Mouse (Mus musculus): ENCODE data around the gene Tekt4. TPM values are rescaled to one million over a fixed set of nuclear protein-coding genes. Genes with fewer than 3 reads are reported as not detected.
A peak's percentile ranks its signal among the peaks of the same experiment; 100 is the strongest.

The Tekt4 gene
- 0.45 and 0.54 TPM in 2 replicates for polyA plus RNA-seq (2016; fragmentation: Nextera tagmentation; extraction: Ambion mirVana)

DNA sequence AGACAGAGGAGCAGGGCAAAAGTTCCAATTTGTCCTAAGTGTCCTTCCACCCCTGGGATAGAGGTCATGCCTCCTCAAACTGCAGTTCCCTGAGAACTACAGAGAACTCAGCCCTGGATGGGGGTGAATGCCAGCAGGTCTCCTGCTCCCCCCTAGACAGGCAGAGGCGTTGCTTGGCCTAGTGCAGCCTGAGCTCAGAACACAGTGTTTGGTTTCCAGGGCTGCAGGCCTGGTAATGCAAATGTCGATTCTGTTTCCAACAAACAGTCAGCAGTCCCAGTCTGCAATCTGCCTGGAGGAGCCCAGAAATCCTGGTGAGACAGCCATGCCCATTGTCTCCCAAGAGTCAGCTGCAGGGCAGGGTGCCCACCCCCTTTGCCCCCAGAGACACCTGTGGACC is at the start of gene Tekt4:
TSS of gene Tekt4 (plus strand) at position 344 of the 400 bp plus-strand sequence.
- H3K36me3 ChIP-seq = no peaks in the 10 kb centered on the region
- H3K27me3 ChIP-seq (replicated peaks) = no peaks in the 10 kb centered on the region
- H3K9ac ChIP-seq = peak within 1 kb of the TSS; percentile 31
- H3K9me3 ChIP-seq (replicated peaks) = no peaks in the 10 kb centered on the region
- no peak within 1 kb of the TSS for H3K4me2 ChIP-seq
- H3K4me3 ChIP-seq = no peak within 1 kb of the TSS
- ATAC-seq (ENCODE audit: insufficient number of reproducible peaks, low FRiP score) = no peak
- peaks cover 22% of the 10 kb centered on the region for H3K4me1 ChIP-seq (replicated peaks)
- H3K27ac ChIP-seq (ENCODE audit: poor library complexity, severe bottlenecking) = no peak within 1 kb of the TSS
- 39% methylated on average over 2 of the region's 2 CpGs for WGBS

DNA sequence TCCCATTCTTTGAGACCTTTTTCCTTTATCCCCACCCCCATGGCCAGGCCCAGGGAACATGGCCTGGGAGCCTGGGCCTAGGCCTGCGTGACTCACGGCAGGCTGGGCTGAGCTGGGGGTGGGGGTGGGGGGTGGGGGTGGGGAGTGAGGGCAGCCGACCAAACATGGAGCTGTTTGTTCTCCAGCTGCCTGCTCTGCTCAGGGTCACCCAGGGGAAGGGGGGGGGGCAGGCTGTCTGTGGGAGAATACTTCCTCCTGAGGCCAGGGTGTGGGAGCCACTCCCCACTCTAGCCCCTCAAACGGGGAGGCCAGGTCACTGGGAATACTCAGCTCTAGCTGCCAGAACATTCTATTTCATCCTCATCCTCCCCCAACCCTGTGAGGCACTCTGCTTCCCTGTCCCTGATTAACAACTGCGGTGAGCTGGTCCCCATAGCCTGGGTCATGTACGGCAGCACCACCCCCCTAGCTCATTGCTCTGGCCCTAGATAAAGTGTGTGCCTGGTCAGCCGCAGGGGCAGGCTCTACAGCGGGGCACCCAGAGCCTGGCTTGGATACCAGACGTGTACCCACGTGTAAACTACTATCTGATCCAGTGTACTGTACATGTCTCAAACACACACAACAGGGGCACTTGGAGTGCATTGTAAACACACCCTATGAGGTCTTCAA is 49.1 kb upstream of the Tekt4 start:
- peak overlapping the region; percentile 33 for H3K4me2 ChIP-seq
- H3K27ac ChIP-seq (ENCODE audit: poor library complexity, severe bottlenecking) = peak overlapping the region; percentile 80
- H3K9me3 ChIP-seq (replicated peaks) = no peaks in the 10 kb centered on the region
- 0 out of 2 replicates have a peak, but pooled peaks cover 3% of the 10 kb centered on the region for H3K36me3 ChIP-seq
- H3K4me1 ChIP-seq (replicated peaks) = peaks cover 66% of the 10 kb centered on the region
- peak; percentile 38; the same call in 1 of the 2 replicates for ATAC-seq (ENCODE audit: insufficient number of reproducible peaks, low FRiP score)
- no peak overlapping the region for H3K4me3 ChIP-seq
- no peaks in the 10 kb centered on the region for H3K27me3 ChIP-seq (replicated peaks)
- WGBS = 4% methylated on average over 10 of the region's 10 CpGs
- peak overlapping the region; percentile 63 for H3K9ac ChIP-seq

DNA sequence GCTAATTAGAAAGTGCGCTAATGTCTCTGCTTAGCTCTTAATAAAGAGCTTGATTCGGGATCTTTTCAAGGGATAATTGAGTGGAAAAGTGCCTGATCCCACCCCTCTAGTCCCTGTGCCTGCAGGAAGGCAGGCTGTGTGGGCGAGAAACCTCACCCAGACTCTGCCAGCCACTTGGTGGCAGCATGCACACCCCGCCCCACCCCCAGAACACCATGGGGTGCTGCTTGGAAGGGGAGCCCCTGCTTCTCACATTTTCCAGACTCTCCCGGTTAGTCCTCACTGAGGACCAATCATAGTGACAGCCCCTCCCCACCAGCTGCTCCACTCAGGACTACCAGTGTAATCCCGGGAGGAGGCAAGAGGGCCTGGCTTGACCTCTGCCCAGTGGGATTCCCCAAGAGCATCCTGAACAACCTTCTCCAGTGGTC is 48.4 kb upstream of the Tekt4 start:
- Histone ChIP-seq H3K9me3 (replicated peaks) (no peaks in the 10 kb centered on the region), H3K4me2 (peak overlapping the region; percentile 33), H3K9ac (peak overlapping the region; percentile 63; the same call in 1 of the 2 replicates), H3K27me3 (replicated peaks) (no peaks in the 10 kb centered on the region), H3K36me3 (0 out of 2 replicates have a peak, but pooled peaks cover 3% of the 10 kb centered on the region), H3K27ac (ENCODE audit: poor library complexity, severe bottlenecking) (peak overlapping the region; percentile 80), H3K4me3 (no peak overlapping the region), H3K4me1 (replicated peaks) (peaks cover 72% of the 10 kb centered on the region)
- ATAC-seq (ENCODE audit: insufficient number of reproducible peaks, low FRiP score) = no peak
- WGBS = 14% methylated on average over 6 of the region's 6 CpGs

GRCm38 (mm10) chr17:25407352-25407751 is 47.1 kb upstream of the Tekt4 start:
- H3K4me3 ChIP-seq = no peak overlapping the region
- H3K9me3 ChIP-seq (replicated peaks) = no peaks in the 10 kb centered on the region
- no peaks in the 10 kb centered on the region for H3K27me3 ChIP-seq (replicated peaks)
- H3K9ac ChIP-seq = 0 out of 2 replicates have a peak overlapping the region, but pooled peaks have one; percentile 21
- ATAC-seq (ENCODE audit: insufficient number of reproducible peaks, low FRiP score) = no peak
- H3K4me1 ChIP-seq (replicated peaks) = peaks cover 74% of the 10 kb centered on the region
- H3K27ac ChIP-seq (ENCODE audit: poor library complexity, severe bottlenecking) = peak overlapping the region; percentile 80
- WGBS = 63% methylated on average over 4 of the region's 4 CpGs
- no peak overlapping the region for H3K4me2 ChIP-seq
- no peaks in the 10 kb centered on the region for H3K36me3 ChIP-seq

DNA sequence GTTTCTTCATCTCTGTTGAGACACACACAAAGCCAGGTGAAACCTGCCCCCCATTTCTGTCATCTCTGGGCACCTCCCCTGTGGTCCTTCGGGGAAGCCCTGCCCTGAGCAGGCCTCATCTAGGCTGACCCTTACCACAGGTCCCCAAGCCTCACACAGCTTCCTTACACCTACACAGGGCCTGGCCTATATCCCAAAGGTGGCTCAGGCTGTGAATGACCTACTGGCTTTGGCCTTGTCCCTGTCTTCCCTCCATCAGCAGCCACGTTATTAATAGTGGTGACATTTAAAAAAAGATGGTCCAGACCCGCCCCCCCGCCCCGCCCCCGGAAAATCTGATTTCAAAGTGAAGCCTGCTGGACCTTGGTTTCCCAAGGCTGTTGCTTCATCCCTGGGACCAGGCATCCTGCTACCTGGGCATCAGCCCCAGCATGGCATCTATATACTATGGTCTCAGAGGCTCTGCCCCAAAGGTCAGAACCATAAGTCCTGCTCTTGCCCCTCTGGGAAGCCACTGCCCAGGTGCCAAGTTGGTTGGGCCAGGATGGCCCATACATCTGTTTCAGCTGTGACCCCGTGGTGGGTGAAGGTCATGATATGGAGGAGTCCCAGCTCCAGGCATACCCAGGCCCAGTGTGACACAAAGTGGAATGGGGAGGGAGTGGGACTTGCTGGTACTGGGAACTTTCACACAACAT is 46.0 kb upstream of the Tekt4 start:
- H3K9me3 ChIP-seq (replicated peaks) = no peaks in the 10 kb centered on the region
- no peaks in the 10 kb centered on the region for H3K27me3 ChIP-seq (replicated peaks)
- no peak overlapping the region for H3K9ac ChIP-seq
- H3K4me3 ChIP-seq = no peak overlapping the region
- ATAC-seq (ENCODE audit: insufficient number of reproducible peaks, low FRiP score) = no peak
- peak overlapping the region; percentile 84 for H3K27ac ChIP-seq (ENCODE audit: poor library complexity, severe bottlenecking)
- H3K4me2 ChIP-seq = no peak overlapping the region
- peaks cover 74% of the 10 kb centered on the region for H3K4me1 ChIP-seq (replicated peaks)
- WGBS = 67% methylated on average over 7 of the region's 7 CpGs
- H3K36me3 ChIP-seq = no peaks in the 10 kb centered on the region

DNA sequence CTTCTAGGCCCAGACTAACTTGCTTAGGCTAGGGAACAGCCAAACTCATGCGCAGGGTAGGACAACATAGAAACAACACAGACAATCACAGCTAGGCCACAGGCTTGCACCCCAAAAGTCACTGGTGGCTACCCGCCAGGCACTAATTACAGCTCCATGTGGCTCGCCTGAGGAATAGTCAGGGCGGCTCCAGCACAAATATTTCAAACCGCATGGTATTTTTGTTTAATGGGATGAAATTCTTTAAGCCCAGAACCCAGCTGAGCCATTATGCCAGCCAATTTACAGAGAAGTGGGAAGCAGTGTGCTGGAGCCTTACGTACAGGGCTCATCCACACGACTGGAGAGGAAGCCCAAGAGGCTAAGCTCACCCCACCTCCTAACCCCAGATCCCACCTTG is 44.8 kb upstream of the Tekt4 start:
- H3K27ac ChIP-seq (ENCODE audit: poor library complexity, severe bottlenecking) = peak overlapping the region; percentile 84
- WGBS = 70% methylated on average over 7 of the region's 7 CpGs
- H3K27me3 ChIP-seq (replicated peaks) = no peaks in the 10 kb centered on the region
- peaks cover 80% of the 10 kb centered on the region for H3K4me1 ChIP-seq (replicated peaks)
- H3K4me2 ChIP-seq = peak overlapping the region; percentile 19; the same call in 1 of the 2 replicates
- no peak for ATAC-seq (ENCODE audit: insufficient number of reproducible peaks, low FRiP score)
- H3K4me3 ChIP-seq = no peak overlapping the region
- no peaks in the 10 kb centered on the region for H3K36me3 ChIP-seq
- peak overlapping the region; percentile 60; the same call in 1 of the 2 replicates for H3K9ac ChIP-seq
- H3K9me3 ChIP-seq (replicated peaks) = no peaks in the 10 kb centered on the region

GRCm38 (mm10) chr17:25410180-25410579 is 44.2 kb upstream of the Tekt4 start:
- Histone ChIP-seq H3K4me2 (peak overlapping the region; percentile 19), H3K27ac (ENCODE audit: poor library complexity, severe bottlenecking) (peak overlapping the region; percentile 84), H3K27me3 (replicated peaks) (no peaks in the 10 kb centered on the region), H3K9ac (peak overlapping the region; percentile 60), H3K4me1 (replicated peaks) (peaks cover 80% of the 10 kb centered on the region), H3K36me3 (no peaks in the 10 kb centered on the region), H3K9me3 (replicated peaks) (no peaks in the 10 kb centered on the region), H3K4me3 (no peak overlapping the region)
- peak; percentile 29; the same call in 1 of the 2 replicates for ATAC-seq (ENCODE audit: insufficient number of reproducible peaks, low FRiP score)
- WGBS = 19% methylated on average over 6 of the region's 6 CpGs

DNA sequence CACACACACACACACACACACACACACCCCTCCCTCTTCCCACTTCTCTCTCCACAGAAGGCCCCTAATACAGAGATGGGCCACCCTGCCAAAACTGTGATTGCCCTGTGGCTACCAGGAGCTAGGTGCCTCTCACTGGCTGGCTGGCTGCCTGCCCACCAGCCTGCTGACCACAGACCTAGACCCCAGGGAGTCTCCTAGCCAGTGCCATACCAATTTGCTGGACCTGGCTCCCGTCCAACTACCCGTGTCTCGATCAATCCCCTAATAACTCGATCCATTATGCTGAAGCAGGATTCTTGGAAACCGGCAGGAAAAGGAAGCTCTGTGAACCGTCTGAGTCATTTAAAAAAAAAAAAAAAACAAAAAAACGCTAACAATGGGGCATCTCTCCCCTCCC is 43.6 kb upstream of the Tekt4 start:
- 27% methylated on average over 7 of the region's 7 CpGs for WGBS
- no peaks in the 10 kb centered on the region for H3K9me3 ChIP-seq (replicated peaks)
- no peak overlapping the region for H3K4me3 ChIP-seq
- H3K4me2 ChIP-seq = peak overlapping the region; percentile 19
- no peaks in the 10 kb centered on the region for H3K36me3 ChIP-seq
- H3K4me1 ChIP-seq (replicated peaks) = peaks cover 80% of the 10 kb centered on the region
- no peak for ATAC-seq (ENCODE audit: insufficient number of reproducible peaks, low FRiP score)
- peak overlapping the region; percentile 84 for H3K27ac ChIP-seq (ENCODE audit: poor library complexity, severe bottlenecking)
- no peaks in the 10 kb centered on the region for H3K27me3 ChIP-seq (replicated peaks)
- peak overlapping the region; percentile 46; the same call in 1 of the 2 replicates for H3K9ac ChIP-seq

DNA sequence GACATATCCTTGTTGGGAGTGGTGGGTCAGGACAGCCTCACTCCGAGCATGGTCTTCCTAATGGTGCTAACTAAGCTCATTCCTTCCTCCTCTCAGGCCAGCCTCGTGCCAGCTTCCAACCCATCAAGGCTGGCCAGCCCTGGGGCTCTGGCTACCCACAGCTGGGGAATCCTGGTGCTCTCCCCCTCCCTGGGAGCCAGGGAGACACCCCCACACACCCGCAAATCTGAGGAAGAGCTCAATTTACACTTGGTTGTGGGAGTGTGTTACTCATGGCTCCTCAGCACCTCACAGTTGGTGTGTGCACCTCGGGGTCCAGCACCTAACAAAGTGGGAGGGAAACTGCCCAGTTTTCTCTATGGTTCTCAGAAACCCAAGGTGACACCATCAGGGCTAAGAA is 43.2 kb upstream of the Tekt4 start:
- Histone ChIP-seq H3K36me3 (no peaks in the 10 kb centered on the region), H3K27ac (ENCODE audit: poor library complexity, severe bottlenecking) (peak overlapping the region; percentile 84), H3K4me2 (no peak overlapping the region), H3K9ac (peak overlapping the region; percentile 56; the same call in 1 of the 2 replicates), H3K4me1 (replicated peaks) (peaks cover 80% of the 10 kb centered on the region), H3K4me3 (no peak overlapping the region), H3K9me3 (replicated peaks) (no peaks in the 10 kb centered on the region), H3K27me3 (replicated peaks) (no peaks in the 10 kb centered on the region)
- ATAC-seq (ENCODE audit: insufficient number of reproducible peaks, low FRiP score) = no peak
- 45% methylated on average over 4 of the region's 4 CpGs for WGBS

- peaks cover 76% of the 10 kb centered on the region for H3K4me1 ChIP-seq (replicated peaks)
- 46% methylated on average over 4 of the region's 4 CpGs for WGBS
- H3K9me3 ChIP-seq (replicated peaks) = no peaks in the 10 kb centered on the region
- H3K36me3 ChIP-seq = no peaks in the 10 kb centered on the region
- H3K27ac ChIP-seq (ENCODE audit: poor library complexity, severe bottlenecking) = 0 out of 2 replicates have a peak overlapping the region, but pooled peaks have one; percentile 22
- no peaks in the 10 kb centered on the region for H3K27me3 ChIP-seq (replicated peaks)
- no peak for ATAC-seq (ENCODE audit: insufficient number of reproducible peaks, low FRiP score)
- H3K9ac ChIP-seq = no peak overlapping the region
- no peak overlapping the region for H3K4me2 ChIP-seq
- no peak overlapping the region for H3K4me3 ChIP-seq
These were observed 40.2 kb upstream of the Tekt4 start for GRCm38 (mm10) chr17:25414209-25414608.

- no peak for ATAC-seq (ENCODE audit: insufficient number of reproducible peaks, low FRiP score)
- 34% methylated on average over 3 of the region's 3 CpGs for WGBS
- H3K4me2 ChIP-seq = no peak overlapping the region
- peaks cover 76% of the 10 kb centered on the region for H3K4me1 ChIP-seq (replicated peaks)
- H3K9me3 ChIP-seq (replicated peaks) = no peaks in the 10 kb centered on the region
- no peak overlapping the region for H3K4me3 ChIP-seq
- peak overlapping the region; percentile 52 for H3K27ac ChIP-seq (ENCODE audit: poor library complexity, severe bottlenecking)
- no peaks in the 10 kb centered on the region for H3K27me3 ChIP-seq (replicated peaks)
- no peaks in the 10 kb centered on the region for H3K36me3 ChIP-seq
- H3K9ac ChIP-seq = peak overlapping the region; percentile 33; the same call in 1 of the 2 replicates
These were observed 39.5 kb upstream of the Tekt4 start for GRCm38 (mm10) chr17:25414917-25415316.

All from heart, embryonic 12.5 days (tissue).